8 mouse cellular contexts compared by ENCODE assay signal in the genomic region with DNA sequence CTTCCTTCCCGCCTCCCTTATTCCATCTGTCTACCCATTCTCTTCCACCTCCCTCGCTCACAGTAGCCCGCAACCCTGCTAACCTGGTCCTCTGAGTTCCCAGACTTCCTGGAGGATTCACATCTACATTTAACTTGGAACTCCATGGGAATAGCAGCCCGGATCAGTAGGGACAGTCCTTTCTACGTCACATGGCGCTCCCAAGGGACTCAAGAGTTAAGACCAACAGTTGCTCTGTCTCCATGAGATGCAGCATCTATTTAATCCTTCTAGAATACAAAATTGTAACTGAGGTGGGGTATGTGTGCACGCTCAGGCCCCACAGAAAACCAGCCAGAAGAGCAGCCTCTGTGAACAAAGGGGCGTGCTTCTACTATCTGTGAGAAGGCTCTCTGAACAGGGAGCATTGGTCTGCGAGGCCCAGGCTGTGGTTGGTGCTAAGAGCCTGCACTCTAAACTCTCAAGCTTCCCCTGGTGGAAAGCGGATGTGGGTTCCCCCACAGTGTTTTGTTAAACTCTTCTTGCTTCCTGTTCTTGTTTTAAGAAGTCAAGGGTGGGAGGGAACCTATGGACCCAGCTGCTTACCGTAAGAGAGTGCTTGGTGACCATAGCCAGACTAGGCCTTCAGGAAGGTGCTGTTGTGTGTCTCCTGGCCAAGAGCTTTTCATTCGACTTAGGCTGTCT. TPM values are rescaled to one million over a fixed set of nuclear protein-coding genes. Genes with fewer than 3 reads are reported as not detected.
DNase-seq lines count a peak whose midpoint lies in the region.

No protein-coding gene starts in this region.

- intact Hi-C loops in heart, postnatal 36 days (cut with DNase I) = no loop called here

- DNase-seq in right cerebral cortex, postnatal 10 days (ENCODE audit: low spot score in 2 of 2) = peak; percentile 43 to 48
- no peak for DNase-seq in right cerebral cortex, postnatal 14 days
- peak; percentile 50 to 59 for DNase-seq in heart, postnatal 36 days
- DNase-seq in lung, adult 18-20 months = peak; percentile 77 to 81
- peak; percentile 95 to 96 for DNase-seq in spleen, postnatal 36 days (ENCODE audit: low spot score in 2 of 2)
- DNase-seq in cerebellum, postnatal 14 days = no peak
- DNase-seq in left cerebral cortex, adult 11 months (ENCODE audit: low spot score) = no peak
- DNase-seq in urinary bladder, adult 18-20 months (ENCODE audit: low spot score in 2 of 2) = no peak

RNA-seq across cellular contexts. Expression of a gene that starts 2.2 kb away (rescaled TPM):
- total RNA-seq in heart, postnatal 36 days (2021) = 1 to 10 TPM; 5.4 to 9.0 TPM

RNA-seq across cellular contexts. Expression of a gene that starts 29.9 kb away (rescaled TPM):
- total RNA-seq in heart, postnatal 36 days (2021) = not detected

RNA-seq across cellular contexts. Expression of a gene that starts 31.2 kb away (rescaled TPM):
- total RNA-seq in heart, postnatal 36 days (2021) = 1 to 10 TPM; 1.1 to 1.5 TPM

RNA-seq across cellular contexts. Expression of a gene that starts 52.5 kb away (rescaled TPM):
- 1 to 10 TPM; 1.4 to 1.8 TPM for total RNA-seq in heart, postnatal 36 days (2021)

Comparison
In these comparisons a context has a peak if more than half of its experiments do, and no peak if none do; other contexts are left out.
1. DNase-seq: peak in right cerebral cortex, postnatal 10 days (2 of 2), heart, postnatal 36 days (2 of 2), lung, adult 18-20 months (2 of 2) and spleen, postnatal 36 days (2 of 2); none in right cerebral cortex, postnatal 14 days (single experiment), cerebellum, postnatal 14 days (0 of 2), left cerebral cortex, adult 11 months (single experiment) and urinary bladder, adult 18-20 months (0 of 2).